Mouse (Mus musculus): ENCODE results near the gene Gm11541.

DNA sequence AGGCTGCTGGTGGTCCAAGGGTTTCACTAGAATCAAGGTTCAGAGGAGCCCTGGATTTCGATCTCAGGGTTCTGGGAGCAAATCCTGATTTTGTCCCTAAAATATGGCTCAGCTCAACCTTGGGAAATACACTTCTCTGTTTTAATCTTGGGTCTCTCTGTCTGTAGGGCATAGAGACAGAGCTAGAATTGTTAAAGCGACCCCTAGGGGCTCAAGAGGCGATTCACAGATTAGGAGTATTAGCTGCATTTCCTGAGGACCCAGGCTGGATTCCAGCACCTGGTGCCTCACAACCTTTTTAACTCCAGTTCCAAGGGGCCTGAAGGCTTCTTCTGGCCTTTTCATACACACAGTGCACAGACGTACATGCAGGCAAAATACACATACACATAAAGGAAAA lies 25.3 kb upstream of the Gm11541 start:
- TF ChIP-seq GATA1 (IDR thresholded peaks at IDR 0.05; ENCODE audit: borderline replicate concordance, low read length) (no peak), FLI1 (IDR thresholded peaks at IDR 0.05; ENCODE audit: low read length) (no peak)
